Mouse (Mus musculus): Measurements from ENCODE around the gene Cacybp. TPM values are rescaled to one million over a fixed set of nuclear protein-coding genes. Genes with fewer than 3 reads are reported as not detected.

The Cacybp gene
- polyA plus RNA-seq, 1 experiment from 2014 or later = 180 TPM

- H3K27ac ChIP-seq = no peak overlapping the region
- no peak overlapping the region for H3K9ac ChIP-seq (ENCODE audit: low read depth, low read length)
- no peak for ATAC-seq (replicated peaks; ENCODE audit: low FRiP score, low read depth)
- no peak for TF ChIP-seq CTCF (IDR thresholded peaks at IDR 0.05; ENCODE audit: low read depth)
- no peak overlapping the region for H3K4me3 ChIP-seq (replicated peaks; ENCODE audit: low read depth, low read length)
- no peak for DNase-seq (ENCODE audit: low spot score)
- H3K9me3 ChIP-seq (replicated peaks; ENCODE audit: low read length) = no peaks in the 10 kb centered on the region
- H3K4me1 ChIP-seq (replicated peaks; ENCODE audit: insufficient read depth, low read length) = no peaks in the 10 kb centered on the region
- H3K36me3 ChIP-seq (ENCODE audit: insufficient read depth, low read length) = no peaks in the 10 kb centered on the region
- H3K27me3 ChIP-seq (ENCODE audit: insufficient read depth, low read length) = no peaks in the 10 kb centered on the region
- H3K4me2 ChIP-seq (ENCODE audit: low read length) = no peak overlapping the region
- 92% methylated on average over 4 of the region's 4 CpGs for WGBS
Observed at GRCm38 (mm10) chr1:160227196-160227595, 14.5 kb upstream of the Cacybp start.

DNA sequence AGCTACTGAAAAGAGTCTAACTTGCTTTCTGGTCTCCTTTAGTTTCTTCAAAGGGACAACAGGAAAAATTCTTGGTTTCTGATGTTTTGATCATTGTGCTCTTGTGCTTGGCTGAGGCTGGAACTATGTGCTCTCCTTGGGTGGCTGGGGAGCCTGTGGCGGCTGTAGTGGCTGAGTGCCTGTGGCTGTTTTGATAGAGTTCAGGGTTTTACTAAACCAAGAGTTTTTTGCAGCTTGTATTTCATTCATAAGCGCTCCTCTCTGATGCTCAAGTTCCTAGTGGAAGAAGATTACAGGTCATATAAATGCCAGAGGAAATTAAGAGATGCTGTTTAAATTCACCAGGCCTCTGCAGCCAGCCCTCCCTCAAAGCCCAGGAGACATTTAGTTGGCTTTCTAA, 11.4 kb upstream of the Cacybp start:
- Histone ChIP-seq H3K4me3 (replicated peaks; ENCODE audit: low read depth, low read length) (no peak overlapping the region), H3K4me2 (ENCODE audit: low read length) (no peak overlapping the region), H3K9ac (ENCODE audit: low read depth, low read length) (no peak overlapping the region), H3K27ac (no peak overlapping the region), H3K9me3 (replicated peaks; ENCODE audit: low read length) (no peaks in the 10 kb centered on the region), H3K27me3 (ENCODE audit: insufficient read depth, low read length) (no peaks in the 10 kb centered on the region), H3K36me3 (ENCODE audit: insufficient read depth, low read length) (no peaks in the 10 kb centered on the region), H3K4me1 (replicated peaks; ENCODE audit: insufficient read depth, low read length) (no peaks in the 10 kb centered on the region)
- no peak for TF ChIP-seq CTCF (IDR thresholded peaks at IDR 0.05; ENCODE audit: low read depth)
- ATAC-seq (replicated peaks; ENCODE audit: low FRiP score, low read depth) (no peak), DNase-seq (ENCODE audit: low spot score) (no peak)
- WGBS = 48% methylated on average over 2 of the region's 2 CpGs

- Histone ChIP-seq H3K4me3 (replicated peaks; ENCODE audit: low read depth, low read length) (no peak overlapping the region), H3K4me1 (replicated peaks; ENCODE audit: insufficient read depth, low read length) (no peaks in the 10 kb centered on the region), H3K27ac (no peak overlapping the region), H3K9me3 (replicated peaks; ENCODE audit: low read length) (no peaks in the 10 kb centered on the region), H3K27me3 (ENCODE audit: insufficient read depth, low read length) (no peaks in the 10 kb centered on the region), H3K4me2 (ENCODE audit: low read length) (no peak overlapping the region), H3K9ac (ENCODE audit: low read depth, low read length) (no peak overlapping the region), H3K36me3 (ENCODE audit: insufficient read depth, low read length) (no peaks in the 10 kb centered on the region)
- 85% methylated on average over 3 of the region's 3 CpGs for WGBS
- no peak for TF ChIP-seq CTCF (IDR thresholded peaks at IDR 0.05; ENCODE audit: low read depth)
- ATAC-seq (replicated peaks; ENCODE audit: low FRiP score, low read depth) (no peak), DNase-seq (ENCODE audit: low spot score) (no peak)
Observed at GRCm38 (mm10) chr1:160217898-160218297, 5.2 kb upstream of the Cacybp start.

DNA sequence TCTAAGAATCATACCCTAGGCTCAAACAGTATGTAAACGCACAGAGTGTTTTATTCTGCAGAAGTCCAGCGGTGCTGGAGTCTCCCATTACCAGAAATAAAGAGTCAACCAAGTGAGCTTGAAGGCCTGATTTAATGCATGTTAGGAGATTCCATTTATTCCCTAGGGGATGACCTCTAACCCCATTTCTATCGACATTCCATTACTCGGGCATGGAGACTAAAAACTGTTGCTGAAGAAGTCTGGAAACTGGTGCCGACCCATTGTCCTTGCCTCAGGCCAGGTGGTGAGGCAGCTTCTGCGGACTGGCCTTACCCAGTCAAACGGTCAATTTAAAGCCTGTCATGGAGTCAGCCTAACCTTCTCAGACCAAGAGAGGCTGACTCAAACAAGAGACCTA, 1.5 kb upstream of the Cacybp start:
- H3K36me3 ChIP-seq (ENCODE audit: insufficient read depth, low read length) = no peaks in the 10 kb centered on the region
- DNase-seq (ENCODE audit: low spot score) (peak; percentile 20), ATAC-seq (replicated peaks; ENCODE audit: low FRiP score, low read depth) (no peak)
- H3K9me3 ChIP-seq (replicated peaks; ENCODE audit: low read length) = no peaks in the 10 kb centered on the region
- no peak overlapping the region for H3K27ac ChIP-seq
- H3K4me1 ChIP-seq (replicated peaks; ENCODE audit: insufficient read depth, low read length) = peaks cover 6% of the 10 kb centered on the region; the same call in 1 of the 2 replicates
- no peak overlapping the region for H3K4me3 ChIP-seq (replicated peaks; ENCODE audit: low read depth, low read length)
- no peaks in the 10 kb centered on the region for H3K27me3 ChIP-seq (ENCODE audit: insufficient read depth, low read length)
- no peak overlapping the region for H3K9ac ChIP-seq (ENCODE audit: low read depth, low read length)
- WGBS = 84% methylated on average over 7 of the region's 7 CpGs
- TF ChIP-seq CTCF (IDR thresholded peaks at IDR 0.05; ENCODE audit: low read depth) = no peak
- H3K4me2 ChIP-seq (ENCODE audit: low read length) = peak overlapping the region; percentile 71; the same call in 1 of the 2 replicates

DNA sequence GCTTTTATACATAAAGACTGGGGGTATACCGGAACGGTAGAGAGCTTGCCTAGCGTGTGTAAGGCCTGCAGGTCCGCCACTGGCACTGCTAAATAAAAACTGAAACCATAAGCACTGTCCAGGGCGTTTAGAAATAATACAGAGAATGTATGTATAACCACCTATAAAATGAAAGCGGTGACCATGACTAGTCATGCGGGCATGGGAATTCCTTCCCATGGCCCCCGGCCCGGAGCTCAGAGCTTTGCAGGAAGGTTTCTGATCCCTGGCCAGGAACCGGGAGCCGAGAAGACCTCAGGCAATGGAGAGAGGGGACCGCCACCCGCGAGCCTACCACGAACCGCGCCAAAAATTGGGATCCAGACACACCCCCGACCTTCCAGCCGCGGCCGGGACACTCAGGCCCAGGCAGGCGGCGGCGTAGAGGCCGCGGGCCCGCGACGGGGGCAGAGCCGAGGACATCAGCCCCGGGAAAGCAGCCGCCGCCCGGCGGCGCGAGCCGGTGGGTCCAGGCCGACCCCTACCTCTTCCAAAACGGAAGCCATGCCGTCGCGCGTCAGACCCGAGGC, 468 bp downstream of the Cacybp start:
- Histone ChIP-seq H3K9me3 (replicated peaks; ENCODE audit: low read length) (no peaks in the 10 kb centered on the region), H3K27me3 (ENCODE audit: insufficient read depth, low read length) (no peaks in the 10 kb centered on the region), H3K27ac (peak overlapping the region; percentile 91), H3K36me3 (ENCODE audit: insufficient read depth, low read length) (0 out of 2 replicates have a peak, but pooled peaks cover 4% of the 10 kb centered on the region), H3K4me3 (replicated peaks; ENCODE audit: low read depth, low read length) (peak overlapping the region; percentile 69), H3K9ac (ENCODE audit: low read depth, low read length) (peak overlapping the region; percentile 81), H3K4me2 (ENCODE audit: low read length) (peak overlapping the region; percentile 56), H3K4me1 (replicated peaks; ENCODE audit: insufficient read depth, low read length) (peaks cover 6% of the 10 kb centered on the region; the same call in 1 of the 2 replicates)
- under 1% methylated on average over 43 of the region's 45 CpGs for WGBS
- peak; percentile 57 for DNase-seq (ENCODE audit: low spot score)
- peak; percentile 67 for ATAC-seq (replicated peaks; ENCODE audit: low FRiP score, low read depth)
- no peak for TF ChIP-seq CTCF (IDR thresholded peaks at IDR 0.05; ENCODE audit: low read depth)

DNA sequence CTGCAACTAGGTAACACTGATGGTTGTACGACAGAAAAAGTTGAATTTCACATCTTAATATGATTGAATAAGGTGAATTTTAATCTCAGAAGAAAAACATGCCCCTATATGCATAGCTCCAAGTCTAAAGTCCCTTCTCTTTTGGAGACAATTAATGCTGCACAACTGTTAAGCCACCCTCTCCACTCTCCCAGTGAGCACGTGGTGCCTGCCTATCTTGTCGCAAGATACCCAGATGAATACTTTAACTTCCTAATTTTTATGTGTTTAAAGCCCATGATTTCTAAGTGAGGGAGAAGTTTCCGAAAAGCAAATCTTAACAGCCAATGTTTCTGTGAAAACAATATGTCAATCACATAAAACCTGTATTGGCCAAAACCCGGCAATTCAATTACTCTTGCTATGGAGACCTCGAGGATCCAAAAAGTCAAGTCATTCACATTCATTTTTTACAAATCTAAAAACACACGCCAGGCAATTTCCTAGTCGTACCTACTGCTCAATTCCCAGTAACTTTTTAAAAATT, 1.0 kb downstream of the Cacybp start:
- peak overlapping the region; percentile 91 for H3K27ac ChIP-seq
- DNase-seq (ENCODE audit: low spot score) = peak; percentile 15
- H3K9me3 ChIP-seq (replicated peaks; ENCODE audit: low read length) = no peaks in the 10 kb centered on the region
- 1% methylated on average over 8 of the region's 8 CpGs for whole genome bisulfite sequencing
- H3K4me2 ChIP-seq (ENCODE audit: low read length) = peak overlapping the region; percentile 56
- no peaks in the 10 kb centered on the region for H3K27me3 ChIP-seq (ENCODE audit: insufficient read depth, low read length)
- H3K36me3 ChIP-seq (ENCODE audit: insufficient read depth, low read length) = peaks cover 9% of the 10 kb centered on the region; the same call in 1 of the 2 replicates
- TF ChIP-seq CTCF (IDR thresholded peaks at IDR 0.05; ENCODE audit: low read depth) = no peak
- H3K4me3 ChIP-seq (replicated peaks; ENCODE audit: low read depth, low read length) = peak overlapping the region; percentile 69
- ATAC-seq (replicated peaks; ENCODE audit: low FRiP score, low read depth) = no peak
- peaks cover 6% of the 10 kb centered on the region; the same call in 1 of the 2 replicates for H3K4me1 ChIP-seq (replicated peaks; ENCODE audit: insufficient read depth, low read length)
- H3K9ac ChIP-seq (ENCODE audit: low read depth, low read length) = peak overlapping the region; percentile 81
